Mouse (Mus musculus) testis, adult 2 months (tissue): ENCODE measurements at regions not wholly inside any gene's neighbourhood (a gene's known extent, or its start where the extent isn't known, plus 50 kb on each side); places are given as distances from the start of the nearest gene placed in this dataset.

ENCODE experiments used
- H3K27ac ChIP-seq: fragments of 200-500 bp; 2 replicates; pipeline ENCODE4 v1.5.1; 2012; ENCODE audit warnings: low read depth, low read length; ENCODE audit not compliant: control insufficient read depth, insufficient read depth
- H3K27me3 ChIP-seq: fragments of 200-500 bp; 2 replicates; pipeline ENCODE4 v1.6.1; 2012; ENCODE audit warnings: mild to moderate bottlenecking, low read length, moderate library complexity; ENCODE audit not compliant: control insufficient read depth, insufficient read depth
- H3K36me3 ChIP-seq: fragments of 200-500 bp; 2 replicates; pipeline ENCODE4 v1.6.1; 2012; ENCODE audit warnings: mild to moderate bottlenecking, low read length; ENCODE audit not compliant: control insufficient read depth, insufficient read depth
- H3K4me1 ChIP-seq: fragments of 200-500 bp; 2 replicates; pipeline ENCODE4 v1.6.1; 2012; ENCODE audit warnings: low read length; ENCODE audit not compliant: control insufficient read depth, insufficient read depth
- H3K4me3 ChIP-seq: fragments of 200-500 bp; 2 replicates; pipeline ENCODE4 v1.5.1; 2012; ENCODE audit warnings: low read depth, mild to moderate bottlenecking, low read length, moderate library complexity, mixed read lengths; ENCODE audit not compliant: control insufficient read depth
- CTCF ChIP-seq: fragments of 200-500 bp; IDR thresholded peaks from 2 replicates; pipeline ENCODE4 v1.5.1; 2012; ENCODE audit warnings: low read depth, mild to moderate bottlenecking, inconsistent platforms, low read length, moderate library complexity; ENCODE audit not compliant: control insufficient read depth, insufficient read depth, insufficient replicate concordance
- POLR2A ChIP-seq: fragments of 200-500 bp; IDR thresholded peaks from 2 replicates; pipeline ENCODE4 v1.6.1; 2012; ENCODE audit warnings: low read depth, mild to moderate bottlenecking, inconsistent platforms, low read length, moderate library complexity; ENCODE audit not compliant: control insufficient read depth

DNA sequence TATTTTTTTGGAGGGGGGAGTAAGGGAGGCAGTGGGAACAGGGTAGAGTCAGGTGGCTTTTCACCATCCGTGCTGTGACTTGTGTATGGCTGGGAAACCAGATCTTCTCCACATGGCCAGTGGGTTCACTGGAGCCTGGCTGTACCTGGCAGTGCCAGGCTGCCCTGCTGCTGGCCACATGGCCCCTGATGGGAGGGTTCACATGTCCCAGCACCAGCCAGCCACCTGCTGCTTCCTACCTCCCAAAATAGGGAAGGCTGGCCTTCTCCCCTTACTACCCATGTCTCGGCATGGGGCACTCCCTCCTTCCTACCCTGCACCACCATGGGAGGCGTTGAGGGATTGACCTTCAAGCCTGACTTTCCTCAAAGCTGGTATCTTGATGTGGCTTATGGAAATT, 82.9 kb upstream of the 1600014C23Rik start:
- TF ChIP-seq CTCF = no peak
- no peak for TF ChIP-seq POLR2A
- H3K27ac ChIP-seq = no peak overlapping the region
- H3K4me1 ChIP-seq = peaks cover 8% of the 10 kb centered on the region
- no peaks in the 10 kb centered on the region for H3K36me3 ChIP-seq
- H3K4me3 ChIP-seq = no peak overlapping the region
- H3K27me3 ChIP-seq = no peaks in the 10 kb centered on the region

DNA sequence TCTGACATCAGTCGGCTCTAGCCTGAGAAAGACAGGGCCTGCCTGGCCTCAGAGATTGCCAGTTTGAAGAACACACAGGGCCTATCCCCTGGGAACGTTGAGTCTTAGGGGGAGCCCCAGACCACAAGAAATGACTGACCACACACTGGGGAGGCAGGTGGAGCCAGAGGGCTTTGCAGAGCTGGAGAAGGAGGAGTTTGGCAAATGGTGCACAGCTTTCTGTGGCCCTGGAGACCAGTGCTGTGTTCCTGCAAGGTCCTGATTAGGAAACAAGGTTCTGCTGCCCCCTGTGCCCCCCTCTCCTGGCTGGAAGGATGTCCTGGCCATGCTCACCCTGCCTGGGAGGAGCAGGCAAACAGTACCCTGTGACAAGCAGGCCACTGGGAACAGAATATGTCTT, 82.2 kb upstream of the 1600014C23Rik start:
- no peak for TF ChIP-seq CTCF
- no peak for TF ChIP-seq POLR2A
- H3K4me1 ChIP-seq = peaks cover 8% of the 10 kb centered on the region
- no peaks in the 10 kb centered on the region for H3K27me3 ChIP-seq
- H3K4me3 ChIP-seq = no peak overlapping the region
- no peak overlapping the region for H3K27ac ChIP-seq
- H3K36me3 ChIP-seq = no peaks in the 10 kb centered on the region

DNA sequence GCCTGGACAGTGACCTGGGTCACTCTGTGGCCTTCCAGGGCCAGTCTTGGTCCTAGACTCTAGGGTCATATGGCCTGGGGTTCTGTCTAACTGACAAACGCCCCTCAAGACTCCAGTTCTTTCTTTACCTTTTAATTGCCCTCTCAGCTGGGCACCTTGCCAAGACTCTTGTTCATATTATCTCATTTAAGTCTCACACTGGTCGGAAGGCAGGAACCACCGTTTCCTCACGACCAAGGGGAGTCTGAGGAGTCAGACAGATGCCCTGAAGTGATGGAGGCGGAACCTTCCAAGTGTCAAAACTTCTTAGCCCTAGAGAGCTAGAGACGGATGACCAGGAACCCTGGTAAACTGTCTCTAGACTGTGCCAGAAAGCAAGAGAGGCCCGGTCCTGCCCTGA, 81.7 kb upstream of the 1600014C23Rik start:
- Histone ChIP-seq H3K4me3 (no peak overlapping the region), H3K4me1 (peaks cover 8% of the 10 kb centered on the region), H3K36me3 (no peaks in the 10 kb centered on the region), H3K27ac (no peak overlapping the region), H3K27me3 (no peaks in the 10 kb centered on the region)
- TF ChIP-seq CTCF (no peak), POLR2A (no peak)

DNA sequence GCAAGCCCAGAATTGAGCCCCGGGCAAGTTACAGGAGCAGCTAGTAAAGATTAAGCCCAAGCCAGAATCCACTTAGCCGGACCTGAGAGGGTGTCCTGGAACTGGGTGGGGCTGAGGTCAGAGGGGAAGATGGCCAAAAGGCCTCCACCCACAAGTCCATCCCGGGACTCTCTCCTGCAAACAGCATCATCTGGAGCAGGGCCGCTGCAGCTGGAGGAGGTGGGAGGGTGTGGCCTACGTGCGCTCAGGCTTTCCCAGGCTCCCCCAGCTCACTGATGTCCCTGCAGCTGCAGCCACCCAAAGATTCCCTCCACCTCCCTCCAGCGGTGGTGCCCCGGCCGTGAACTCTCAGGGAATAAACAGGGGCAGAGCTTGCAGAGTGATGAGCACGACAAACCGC, 80.9 kb upstream of the 1600014C23Rik start:
- H3K27ac ChIP-seq = no peak overlapping the region
- no peaks in the 10 kb centered on the region for H3K36me3 ChIP-seq
- H3K27me3 ChIP-seq = no peaks in the 10 kb centered on the region
- no peak overlapping the region for H3K4me3 ChIP-seq
- H3K4me1 ChIP-seq = peaks cover 8% of the 10 kb centered on the region
- no peak for TF ChIP-seq CTCF
- no peak for TF ChIP-seq POLR2A

DNA sequence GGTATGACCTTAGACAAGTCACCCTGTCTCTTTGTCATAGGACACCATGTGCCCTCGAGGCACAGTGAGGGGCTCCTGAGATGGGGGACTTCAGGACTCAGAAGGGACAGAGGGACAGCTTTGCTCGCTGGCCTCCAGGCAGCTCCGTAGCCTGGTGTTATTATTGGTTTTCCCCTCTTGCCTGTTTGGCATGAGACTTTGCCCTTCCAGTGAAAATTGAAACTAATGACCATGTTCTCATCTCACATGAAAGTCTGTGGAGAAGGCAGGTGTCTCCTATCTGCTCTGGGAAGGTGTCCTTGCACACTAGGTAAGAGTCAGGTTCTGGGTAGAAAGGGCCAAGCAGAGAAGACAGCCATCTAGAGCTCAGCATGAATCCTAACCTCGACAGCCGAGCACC, 80.3 kb upstream of the 1600014C23Rik start:
- H3K36me3 ChIP-seq = no peaks in the 10 kb centered on the region
- no peak overlapping the region for H3K4me3 ChIP-seq
- H3K27me3 ChIP-seq = no peaks in the 10 kb centered on the region
- H3K27ac ChIP-seq = no peak overlapping the region
- TF ChIP-seq CTCF (no peak), POLR2A (no peak)
- H3K4me1 ChIP-seq = peaks cover 8% of the 10 kb centered on the region

DNA sequence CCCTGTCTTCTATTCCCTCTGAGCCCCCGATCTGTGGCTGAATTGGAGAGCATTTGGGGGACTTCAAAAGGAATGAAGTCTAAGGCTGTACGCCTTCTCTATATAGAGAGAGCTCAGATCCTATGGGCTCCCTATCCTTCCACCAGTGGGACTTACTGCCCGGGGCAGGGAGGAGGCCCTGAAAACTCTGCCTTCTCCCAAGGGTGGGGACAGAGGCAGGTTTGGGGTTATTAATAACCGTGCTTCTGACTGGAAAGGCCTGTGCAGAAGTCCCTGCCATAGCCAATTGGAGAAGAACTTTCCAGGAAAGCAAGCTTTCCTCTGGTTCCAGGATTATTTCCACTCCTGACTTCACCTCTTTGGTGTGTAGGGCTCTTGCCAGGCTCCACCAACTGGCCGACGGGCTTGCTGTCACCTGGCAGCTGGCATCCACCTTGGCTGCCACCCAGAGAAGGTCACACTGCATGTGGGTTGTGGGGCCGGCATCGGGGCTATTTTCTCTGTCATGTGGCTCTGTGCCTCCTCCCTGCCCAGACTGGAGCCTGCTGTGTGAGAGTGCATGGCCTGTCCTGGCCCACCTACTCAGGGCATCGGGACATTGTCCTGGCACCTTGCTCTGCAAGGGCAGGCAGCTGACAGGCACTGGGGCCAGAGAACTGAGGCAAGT, 78.8 kb upstream of the 1600014C23Rik start:
- TF ChIP-seq CTCF = no peak
- no peak for TF ChIP-seq POLR2A
- H3K27me3 ChIP-seq = no peaks in the 10 kb centered on the region
- H3K27ac ChIP-seq = no peak overlapping the region
- no peaks in the 10 kb centered on the region for H3K36me3 ChIP-seq
- H3K4me1 ChIP-seq = peaks cover 8% of the 10 kb centered on the region
- H3K4me3 ChIP-seq = no peak overlapping the region

DNA sequence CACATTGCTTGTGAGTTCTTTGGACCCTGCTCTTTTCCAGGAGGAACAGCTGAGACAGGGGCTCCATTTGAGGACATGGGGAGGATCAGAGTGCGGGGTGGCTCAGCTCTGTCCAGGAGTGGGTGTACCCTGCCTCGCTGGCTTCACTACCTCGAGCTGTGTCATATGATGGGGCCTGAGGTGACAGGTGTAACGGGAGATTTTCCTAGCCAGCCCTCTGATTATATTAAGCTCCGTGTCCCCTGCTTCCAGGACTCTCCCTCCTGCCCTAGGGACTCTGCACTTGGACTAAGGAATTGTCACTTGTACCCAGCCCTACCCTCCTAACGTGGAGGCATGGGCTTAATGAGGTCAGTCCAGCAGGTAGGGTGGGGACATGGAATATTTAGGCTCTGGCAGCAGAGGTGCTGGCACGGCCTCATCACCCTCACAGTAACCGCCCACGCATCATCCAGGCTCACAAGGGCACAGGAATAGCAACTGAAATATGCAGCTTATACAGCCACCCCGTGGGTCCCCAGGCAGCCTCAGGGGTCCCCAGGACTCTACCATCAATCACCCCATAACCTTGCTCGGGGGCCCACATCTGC, 78.1 kb upstream of the 1600014C23Rik start:
- TF ChIP-seq CTCF (no peak), POLR2A (no peak)
- Histone ChIP-seq H3K27ac (no peak overlapping the region), H3K4me3 (no peak overlapping the region), H3K27me3 (no peaks in the 10 kb centered on the region), H3K36me3 (no peaks in the 10 kb centered on the region), H3K4me1 (peaks cover 8% of the 10 kb centered on the region)

DNA sequence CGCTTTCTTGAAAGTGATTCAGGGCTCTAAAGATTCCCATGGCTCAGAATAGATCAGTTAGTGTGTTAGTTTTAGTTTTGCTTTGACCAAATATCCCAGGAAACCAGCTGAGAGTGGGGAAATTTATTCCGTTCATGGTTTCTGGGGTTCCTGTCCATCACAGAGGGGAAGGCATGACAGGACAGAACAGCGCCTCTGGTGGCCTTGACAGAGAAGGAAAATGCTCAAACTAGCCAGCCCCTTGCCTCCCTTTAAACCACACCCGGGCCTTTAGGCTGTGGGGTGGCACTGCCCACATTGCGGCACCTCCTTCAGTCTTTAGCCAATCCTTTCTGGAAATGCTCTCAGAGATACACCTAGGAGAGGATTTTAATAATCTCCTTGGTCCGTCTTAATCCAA, 76.1 kb upstream of the 1600014C23Rik start:
- TF ChIP-seq POLR2A (no peak), CTCF (no peak)
- Histone ChIP-seq H3K27ac (no peak overlapping the region), H3K4me1 (peaks cover 2% of the 10 kb centered on the region), H3K4me3 (no peak overlapping the region), H3K27me3 (no peaks in the 10 kb centered on the region), H3K36me3 (no peaks in the 10 kb centered on the region)
